Mouse (Mus musculus): ENCODE data around the gene Cd207. TPM values are rescaled to one million over a fixed set of nuclear protein-coding genes. Genes with fewer than 3 reads are reported as not detected.

The Cd207 gene
- not detected for polyA plus RNA-seq (2017; shearing (Covaris generic))

DNA sequence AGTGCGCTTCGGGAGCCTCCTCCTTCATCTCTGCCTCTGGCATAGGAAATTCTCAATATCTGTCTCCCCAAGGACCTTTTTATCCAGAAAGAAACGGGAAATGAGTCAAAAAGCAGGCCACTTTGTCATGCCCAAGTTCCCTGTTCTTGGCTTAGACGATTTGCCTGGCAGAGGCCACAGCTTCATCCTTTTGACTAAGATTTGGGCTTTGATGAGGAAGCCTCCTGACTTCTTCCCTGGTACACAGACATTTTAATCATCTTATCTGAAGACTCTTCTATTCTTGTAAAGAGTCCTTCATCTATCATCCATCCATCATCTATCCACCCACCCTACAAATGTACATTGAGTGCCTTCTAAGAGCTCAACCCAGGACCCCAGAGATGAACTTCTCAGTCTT is at the start of gene Cd207:
Gene Cd207 (minus strand): TSS at position 101 of the 400 bp plus-strand sequence.

DNA sequence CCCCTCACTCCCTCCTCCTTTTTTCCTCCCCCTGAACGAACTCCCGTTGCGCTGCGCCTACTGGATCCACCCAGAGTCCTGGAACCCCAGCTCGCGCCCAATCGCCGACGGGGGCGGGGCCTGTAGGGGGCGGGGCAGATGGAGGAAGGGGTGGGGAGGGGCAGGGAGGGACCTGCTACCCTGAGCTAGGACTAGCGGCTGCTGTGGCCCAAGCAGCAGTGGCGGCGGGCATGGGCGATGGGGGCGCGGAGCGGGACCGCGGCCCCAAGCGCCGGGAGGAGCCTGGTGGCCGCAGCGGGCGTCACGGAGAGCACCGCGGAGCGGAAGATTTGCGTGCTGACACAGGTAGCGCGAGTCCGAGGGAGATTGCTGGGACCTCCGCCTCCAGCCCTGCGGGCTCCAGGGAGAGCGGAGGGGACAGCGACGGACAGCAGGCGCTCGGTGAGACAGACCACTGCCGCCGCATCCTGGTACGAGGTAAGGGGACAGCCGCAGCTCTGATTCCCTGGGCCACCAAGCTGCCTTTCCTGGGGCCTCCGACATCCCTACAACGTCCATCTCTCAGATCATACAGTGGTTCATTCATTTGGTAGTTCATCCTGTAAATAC is 33.5 kb upstream of the Cd207 start, which contains the start of gene Vax2:
Gene Vax2 (plus strand): TSS at position 198 of the 609 bp plus-strand sequence.

DNA sequence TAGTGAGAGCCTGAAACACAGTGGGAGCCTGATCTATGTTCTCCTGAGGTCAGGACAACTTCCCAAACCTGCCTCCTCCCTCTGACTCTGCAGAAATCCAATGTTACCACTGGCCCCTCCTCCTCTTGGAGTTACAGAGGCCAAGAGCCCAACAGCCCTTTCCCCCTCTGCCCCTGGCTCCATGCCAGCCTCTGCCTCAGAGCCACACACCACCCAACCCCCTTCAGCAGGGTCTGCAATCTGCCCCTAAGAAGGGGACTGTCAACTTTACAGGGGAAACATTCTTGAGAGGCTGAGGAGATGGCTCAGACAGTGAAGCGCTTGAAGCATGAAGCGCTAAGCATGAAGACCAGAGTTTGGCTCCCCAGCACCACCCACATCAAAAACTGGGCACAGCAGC is 21.6 kb downstream of the Cd207 start, which contains the start of gene Clec4f:
Gene Clec4f (minus strand): TSS at position 101 of the 400 bp plus-strand sequence.

Other genes starting within 250 kb of the Cd207 start
- 49.1 TPM for gene Tet3, start 218.8 kb downstream of the Cd207 start, polyA plus RNA-seq (2017; shearing (Covaris generic))
- 146 TPM for gene Dguok, start 170.9 kb downstream of the Cd207 start, polyA plus RNA-seq (2017; shearing (Covaris generic))
- 27.7 TPM for gene Actg2, start 141.6 kb downstream of the Cd207 start, polyA plus RNA-seq (2017; shearing (Covaris generic))
- gene Stambp, start 105.1 kb downstream of the Cd207 start, polyA plus RNA-seq (2017; shearing (Covaris generic)), result 46.9 TPM
- gene Clec4f, start 21.7 kb downstream of the Cd207 start, polyA plus RNA-seq (2017; shearing (Covaris generic)), result not detected
- 0.39 TPM for gene Vax2, start 33.4 kb upstream of the Cd207 start, polyA plus RNA-seq (2017; shearing (Covaris generic))
- gene Atp6v1b1, start 65.1 kb upstream of the Cd207 start, polyA plus RNA-seq (2017; shearing (Covaris generic)), result not detected
- gene Ankrd53, start 84.8 kb upstream of the Cd207 start, polyA plus RNA-seq (2017; shearing (Covaris generic)), result not detected
- gene Tex261, start 98.0 kb upstream of the Cd207 start, polyA plus RNA-seq (2017; shearing (Covaris generic)), result 110 TPM
- gene Nagk, start 117.1 kb upstream of the Cd207 start, polyA plus RNA-seq (2017; shearing (Covaris generic)), result 35.5 TPM
- 42.8 TPM for gene Paip2b, start 153.9 kb upstream of the Cd207 start, polyA plus RNA-seq (2017; shearing (Covaris generic))
- 183 TPM for gene Zfp638, start 189.3 kb upstream of the Cd207 start, polyA plus RNA-seq (2017; shearing (Covaris generic))

Measured in inflammation-experienced regulatory T-cells, adult 16 weeks (primary cell).